Mouse (Mus musculus) liver, embryonic 16.5 days (tissue): ENCODE measurements around the gene Tpk1. TPM values are rescaled to one million over a fixed set of nuclear protein-coding genes. Genes with fewer than 3 reads are reported as not detected.
"Not testable (repeated sequence)": the region's sequence is repeated elsewhere in the genome, so short reads cannot be mapped to it uniquely, and the experiment has no call there.

Source experiments
- ATAC-seq: fragments of 200-750 bp; cut with Nextera tagmentation; 2 replicates; pipeline ENCODE4 v1.8.0; 2017; ENCODE audit warnings: low read depth, mild to moderate bottlenecking, moderate number of reproducible peaks, moderate library complexity
- H3K27ac ChIP-seq: fragments of 300-500 bp; sonication (generic); 2 replicates; pipeline ENCODE4 v1.5.1; 2014; ENCODE audit warnings: mild to moderate bottlenecking, low read length
- H3K27me3 ChIP-seq: fragments of 300-500 bp; sonication (generic); 2 replicates; pipeline ENCODE4 v1.6.1; 2014; ENCODE audit warnings: low read depth, low read length, mixed read lengths; ENCODE audit not compliant: control insufficient read depth, insufficient read depth
- H3K36me3 ChIP-seq: fragments of 300-500 bp; sonication (generic); 2 replicates; pipeline ENCODE4 v1.6.1; 2014; ENCODE audit warnings: mild to moderate bottlenecking; ENCODE audit not compliant: control insufficient read depth, insufficient read depth
- H3K4me1 ChIP-seq: fragments of 300-500 bp; sonication (generic); 2 replicates; pipeline ENCODE4 v1.6.1; 2014; ENCODE audit warnings: low read depth, low read length, mixed read lengths; ENCODE audit not compliant: control insufficient read depth
- H3K4me2 ChIP-seq: fragments of 300-500 bp; sonication (generic); 2 replicates; pipeline ENCODE4 v1.6.1; 2014; ENCODE audit warnings: low read depth, low read length, mixed read lengths
- H3K4me3 ChIP-seq: fragments of 300-500 bp; sonication (generic); 2 replicates; pipeline ENCODE4 v1.5.1; 2014; ENCODE audit warnings: low read depth, mild to moderate bottlenecking, low read length
- H3K9ac ChIP-seq: fragments of 300-500 bp; sonication (generic); 2 replicates; pipeline ENCODE4 v1.6.1; 2014; ENCODE audit warnings: low read depth, low read length
- H3K9me3 ChIP-seq: fragments of 300-500 bp; sonication (generic); replicated peaks from 2 replicates; pipeline ENCODE4 v1.6.1; 2016; ENCODE audit warnings: low read length; ENCODE audit not compliant: control insufficient read depth
- WGBS: fragments of 180-500 bp; shearing (Covaris S2); extraction: QIAGEN DNeasy Blood & Tissue Kit; methylation state at CpG from one replicate; pipeline ENCODE4 v1.1.7; 2014; ENCODE audit not compliant: insufficient replicate concordance; 5-methylcytosine and 5-hydroxymethylcytosine counted together
- polyA plus RNA-seq: library from polyadenylated mRNA; unstranded; fragments of >200 nt; fragmentation: Nextera tagmentation; extraction: Ambion mirVana; gene quantifications from 2 replicates; pipeline ENCODE4 v1.2.1, GENCODE M21; 2015

The Tpk1 gene
- polyA plus RNA-seq, 1 experiment from 2014 or later: 8.4 TPM

GRCm38 (mm10) chr6:43632871-43633270 lies 33.2 kb downstream of the Tpk1 start:
- H3K36me3 ChIP-seq: no peaks in the 10 kb centered on the region
- H3K27ac ChIP-seq: no peak overlapping the region
- no peak overlapping the region for H3K4me2 ChIP-seq
- no peak overlapping the region for H3K9ac ChIP-seq
- no peak for ATAC-seq
- H3K4me1 ChIP-seq: no peaks in the 10 kb centered on the region; the same call in 1 of the 2 replicates
- H3K4me3 ChIP-seq: no peak overlapping the region
- no peaks in the 10 kb centered on the region for H3K27me3 ChIP-seq
- H3K9me3 ChIP-seq: no peaks in the 10 kb centered on the region

DNA sequence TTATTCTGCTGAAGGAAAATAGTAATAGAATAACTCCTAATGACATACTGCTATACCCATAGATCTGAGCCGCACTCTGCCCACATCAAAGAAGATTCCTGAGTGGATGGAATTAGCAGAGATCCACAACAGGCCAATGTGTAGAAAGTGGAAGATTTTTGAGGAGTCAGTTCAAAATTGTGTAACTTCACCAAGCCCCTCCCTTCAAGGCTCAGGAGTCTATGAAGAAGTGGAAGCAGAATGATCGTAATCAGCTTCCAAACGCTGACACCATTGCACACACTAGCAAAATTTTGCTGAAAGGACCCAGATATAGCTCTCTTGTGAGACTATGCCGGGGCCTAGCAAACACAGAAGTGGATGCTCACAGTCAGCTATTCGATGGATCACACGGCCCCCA lies 42.6 kb downstream of the Tpk1 start:
- H3K4me3 ChIP-seq, H3K9me3 ChIP-seq, H3K36me3 ChIP-seq, ATAC-seq, H3K27ac ChIP-seq, H3K27me3 ChIP-seq, H3K4me2 ChIP-seq, H3K9ac ChIP-seq, H3K4me1 ChIP-seq: not testable (repeated sequence)
- 66% methylated on average over 6 of the region's 6 CpGs for WGBS

DNA sequence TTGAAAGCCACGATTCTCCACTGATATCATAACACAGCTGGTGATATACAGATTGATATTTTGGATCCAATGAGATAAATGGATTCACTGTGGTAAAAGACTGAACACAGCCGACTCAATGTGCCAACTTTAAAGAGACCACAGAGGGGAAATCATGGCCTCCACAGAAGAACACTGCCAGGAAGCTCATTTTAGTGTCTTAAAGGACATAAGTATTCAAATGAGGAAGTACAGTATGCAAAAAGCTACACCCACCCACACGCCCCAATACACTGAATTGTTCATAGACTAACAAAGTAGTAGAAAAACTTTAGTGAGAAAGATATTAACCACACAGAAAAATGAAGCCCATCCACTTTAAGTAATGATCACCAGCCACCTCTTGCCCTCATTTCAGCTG lies 46.8 kb downstream of the Tpk1 start:
- Histone ChIP-seq H3K36me3 (no peaks in the 10 kb centered on the region), H3K27ac (no peak overlapping the region), H3K27me3 (no peaks in the 10 kb centered on the region), H3K4me1 (no peaks in the 10 kb centered on the region), H3K4me2 (no peak overlapping the region), H3K9ac (no peak overlapping the region), H3K9me3 (no peaks in the 10 kb centered on the region), H3K4me3 (no peak overlapping the region)
- 28% methylated on average over 3 of the region's 3 CpGs for WGBS
- ATAC-seq: no peak

- ATAC-seq: no peak
These were observed 54.3 kb downstream of the Tpk1 start for GRCm38 (mm10) chr6:43611770-43612169.

GRCm38 (mm10) chr6:43590841-43591541 lies 75.1 kb downstream of the Tpk1 start:
- no peaks in the 10 kb centered on the region for H3K4me1 ChIP-seq
- no peak overlapping the region for H3K9ac ChIP-seq
- H3K4me3 ChIP-seq: no peak overlapping the region
- no peaks in the 10 kb centered on the region for H3K27me3 ChIP-seq
- ATAC-seq: no peak
- no peaks in the 10 kb centered on the region for H3K9me3 ChIP-seq
- no peak overlapping the region for H3K4me2 ChIP-seq
- WGBS: 69% methylated on average over 4 of the region's 4 CpGs
- H3K36me3 ChIP-seq: no peaks in the 10 kb centered on the region
- H3K27ac ChIP-seq: no peak overlapping the region

More at GRCm38 (mm10) chr6:43611770-43612169, 54.3 kb downstream of the Tpk1 start:
- Histone ChIP-seq H3K27ac (no peak overlapping the region), H3K9me3 (no peaks in the 10 kb centered on the region), H3K4me1 (no peaks in the 10 kb centered on the region; the same call in 1 of the 2 replicates), H3K4me2 (no peak overlapping the region), H3K4me3 (no peak overlapping the region), H3K27me3 (no peaks in the 10 kb centered on the region), H3K36me3 (no peaks in the 10 kb centered on the region), H3K9ac (no peak overlapping the region)
- 80% methylated on average over 2 of the region's 2 CpGs for WGBS

DNA sequence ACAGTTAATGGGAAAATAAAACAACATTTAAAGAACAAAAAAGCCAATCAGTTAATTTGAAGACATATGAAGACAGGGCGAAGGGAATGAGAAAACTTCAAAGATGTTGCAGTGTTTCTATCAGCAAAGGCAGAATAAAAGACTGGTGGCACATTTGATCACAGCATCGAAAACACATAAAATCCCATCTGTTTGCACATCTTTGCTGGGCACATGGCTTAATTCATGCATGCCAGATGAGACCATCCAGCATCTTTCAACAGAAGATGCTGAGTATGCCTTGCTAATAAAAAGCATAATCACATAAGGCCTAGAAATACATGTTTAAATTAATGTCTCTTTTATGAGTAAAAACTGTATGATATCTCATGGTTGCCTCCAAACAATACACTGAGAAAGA lies 80.8 kb downstream of the Tpk1 start:
- no peak for ATAC-seq
- no peak overlapping the region for H3K4me3 ChIP-seq
- no peak overlapping the region for H3K27ac ChIP-seq
- no peaks in the 10 kb centered on the region for H3K4me1 ChIP-seq
- H3K36me3 ChIP-seq: no peaks in the 10 kb centered on the region
- WGBS: 68% methylated on average over 2 of the region's 2 CpGs
- H3K9ac ChIP-seq: no peak overlapping the region
- no peaks in the 10 kb centered on the region for H3K9me3 ChIP-seq
- H3K27me3 ChIP-seq: no peaks in the 10 kb centered on the region
- no peak overlapping the region for H3K4me2 ChIP-seq

GRCm38 (mm10) chr6:43581809-43582208 lies 84.3 kb downstream of the Tpk1 start:
- Histone ChIP-seq H3K9ac (no peak overlapping the region), H3K4me3 (no peak overlapping the region), H3K36me3 (no peaks in the 10 kb centered on the region), H3K4me2 (no peak overlapping the region), H3K27me3 (no peaks in the 10 kb centered on the region), H3K27ac (no peak overlapping the region), H3K4me1 (no peaks in the 10 kb centered on the region), H3K9me3 (no peaks in the 10 kb centered on the region)
- no peak for ATAC-seq
- WGBS: 71% methylated on average over 2 of the region's 2 CpGs

DNA sequence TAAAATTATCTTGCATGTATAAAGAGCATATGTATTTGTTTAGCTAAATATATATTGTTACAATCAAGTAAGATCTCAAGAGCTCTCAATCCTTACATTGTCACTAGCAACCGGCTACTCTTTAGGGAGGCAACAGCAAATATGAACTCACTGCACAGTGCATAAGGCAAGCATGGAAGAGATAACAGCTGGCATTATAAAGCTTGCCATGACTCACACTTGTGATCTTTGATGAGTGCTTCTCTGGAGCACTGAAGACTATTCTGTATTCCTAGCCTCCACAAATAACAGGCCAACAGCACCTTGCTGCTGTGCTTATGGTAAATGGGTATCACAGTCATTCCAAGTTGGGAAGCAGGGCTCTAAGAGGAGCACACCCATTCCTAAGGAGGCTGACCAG lies 98.2 kb downstream of the Tpk1 start:
- H3K9me3 ChIP-seq: no peaks in the 10 kb centered on the region
- WGBS: 79% methylated on average over 1 of the region's 1 CpGs
- no peaks in the 10 kb centered on the region for H3K4me1 ChIP-seq
- no peak overlapping the region for H3K4me3 ChIP-seq
- H3K4me2 ChIP-seq: no peak overlapping the region
- H3K27ac ChIP-seq: no peak overlapping the region
- ATAC-seq: no peak
- H3K27me3 ChIP-seq: no peaks in the 10 kb centered on the region
- no peaks in the 10 kb centered on the region for H3K36me3 ChIP-seq
- no peak overlapping the region for H3K9ac ChIP-seq

DNA sequence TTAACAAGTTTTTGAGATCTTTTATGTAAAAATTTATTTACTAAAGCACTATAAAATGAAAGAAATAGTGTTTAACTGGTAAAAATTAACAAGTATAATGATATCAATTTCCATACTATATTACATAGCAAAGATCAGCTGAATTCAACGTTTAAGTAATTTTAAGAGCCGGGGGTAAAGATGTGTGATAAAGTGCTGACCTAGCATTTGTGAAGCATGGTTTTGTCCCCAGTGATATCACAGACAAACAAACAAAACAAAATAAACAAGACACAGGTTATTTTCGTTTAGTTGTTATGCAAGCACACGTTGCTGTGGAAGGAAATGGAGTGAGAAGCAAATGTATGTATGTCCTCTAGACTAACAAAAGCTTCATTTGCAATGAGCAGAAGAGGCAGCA lies 103.6 kb downstream of the Tpk1 start:
- no peaks in the 10 kb centered on the region for H3K27me3 ChIP-seq

More for the DNA sequence above, 103.6 kb downstream of the Tpk1 start:
- Histone ChIP-seq H3K4me3 (no peak overlapping the region), H3K36me3 (no peaks in the 10 kb centered on the region), H3K27ac (no peak overlapping the region), H3K4me1 (no peaks in the 10 kb centered on the region), H3K9me3 (no peaks in the 10 kb centered on the region), H3K4me2 (no peak overlapping the region), H3K9ac (no peak overlapping the region)
- WGBS: 59% methylated on average over 4 of the region's 4 CpGs
- ATAC-seq: no peak
